ENCODE assay signal across 21 mouse cellular contexts in the genomic region with DNA sequence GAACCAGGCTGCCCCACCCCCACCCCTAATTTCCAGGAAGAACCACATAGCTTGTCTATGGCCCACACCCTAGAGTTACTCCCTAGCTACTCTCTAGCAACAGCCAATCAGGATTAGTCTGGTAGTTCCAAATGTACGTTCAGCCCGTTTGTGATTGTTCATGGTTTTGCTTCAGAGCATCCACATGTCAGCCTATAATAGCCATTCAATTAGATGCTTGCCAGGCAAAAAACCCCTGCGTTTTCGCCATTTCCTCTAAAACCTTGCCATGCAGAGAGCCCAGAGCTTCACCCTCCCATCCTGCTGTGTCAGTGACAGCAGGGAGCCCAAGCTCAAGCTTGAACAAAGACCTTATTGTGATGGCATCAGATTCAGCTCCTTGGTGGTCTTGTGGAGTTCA. TPM values are rescaled to one million over a fixed set of nuclear protein-coding genes. Genes with fewer than 3 reads are reported as not detected.
DNase-seq lines count a peak whose midpoint lies in the region; ATAC-seq and TF ChIP-seq lines count a peak whose summit lies in the region.
"Had no signal": no experiment of that assay in that cellular context is flagged by ENCODE, and none has a peak within 500 bp of the region (broad histone marks: within the 10 kb centered on the region; RNA-seq: fewer than 3 reads in every experiment).

No protein-coding gene starts in this region.

- TF ChIP-seq CTCF in brain, embryonic 14.5 days (IDR thresholded peaks at IDR 0.05; ENCODE audit: borderline replicate concordance, extremely low read depth, insufficient read depth, insufficient read length) = no peak

- no peaks in the 10 kb centered on the region for H3K9me3 ChIP-seq in midbrain, embryonic 11.5 days (ENCODE audit: control insufficient read depth, low read length)
- no peaks in the 10 kb centered on the region for H3K9me3 ChIP-seq in midbrain, embryonic 15.5 days
- H3K9me3 ChIP-seq in hindbrain, embryonic 16.5 days (ENCODE audit: control insufficient read depth, low read length) = no peaks in the 10 kb centered on the region
- H3K9me3 ChIP-seq: heart, embryonic 15.5 days; limb, embryonic 10.5 days; megakaryocyte, embryonic 14.5 days; neural tube, embryonic 13.5 days; stomach, embryonic 15.5 days had no signal

- no peaks in the 10 kb centered on the region for H3K27me3 ChIP-seq in midbrain, embryonic 11.5 days (ENCODE audit: control insufficient read depth, insufficient read depth, low read length)
- H3K27me3 ChIP-seq in midbrain, embryonic 15.5 days (replicated peaks) = no peaks in the 10 kb centered on the region
- no peaks in the 10 kb centered on the region for H3K27me3 ChIP-seq in hindbrain, embryonic 16.5 days (replicated peaks; ENCODE audit: control insufficient read depth, insufficient read depth, low read length)
- H3K27me3 ChIP-seq: heart, embryonic 15.5 days; megakaryocyte, embryonic 14.5 days; neural tube, embryonic 13.5 days; stomach, embryonic 15.5 days had no signal

- no peaks in the 10 kb centered on the region for H3K36me3 ChIP-seq in midbrain, embryonic 11.5 days (ENCODE audit: control insufficient read depth, insufficient read depth, low read length)
- H3K36me3 ChIP-seq in midbrain, embryonic 15.5 days (replicated peaks) = no peaks in the 10 kb centered on the region
- H3K36me3 ChIP-seq in hindbrain, embryonic 16.5 days (ENCODE audit: control insufficient read depth, insufficient read depth, low read length) = no peaks in the 10 kb centered on the region
- H3K36me3 ChIP-seq: heart, embryonic 15.5 days; limb, embryonic 10.5 days; neural tube, embryonic 13.5 days; stomach, embryonic 15.5 days had no signal

- no peak overlapping the region for H3K4me2 ChIP-seq in midbrain, embryonic 11.5 days
- H3K4me2 ChIP-seq in midbrain, embryonic 15.5 days = no peak overlapping the region
- H3K4me2 ChIP-seq in hindbrain, embryonic 16.5 days (ENCODE audit: low read length) = no peak overlapping the region
- H3K4me2 ChIP-seq: heart, embryonic 15.5 days; neural tube, embryonic 13.5 days; stomach, embryonic 15.5 days had no signal

- peak; percentile 88 for DNase-seq in midbrain, embryonic 11.5 days (ENCODE audit: low spot score, missing footprints)
- DNase-seq in brain, embryonic 14.5 days (ENCODE audit: low read depth) = peak; percentile 46
- DNase-seq in retina, embryonic 14.5 days (ENCODE audit: low spot score) = peak; percentile 33
- DNase-seq in gastrocnemius, adult 18-20 months (ENCODE audit: low spot score) = no peak
- no peak for DNase-seq in cerebellum, postnatal 25 days
- DNase-seq in ovary, postnatal 10 days (ENCODE audit: low spot score) = no peak
- DNase-seq: cerebellum, adult 2 months; kidney, adult 9 months; kidney, postnatal 4 days; lung, postnatal 10 days; right cerebral cortex, adult 18-20 months had no signal

- H3K4me1 ChIP-seq in midbrain, embryonic 11.5 days (ENCODE audit: control insufficient read depth, insufficient read depth, low read length) = peaks cover 2% of the 10 kb centered on the region; the same call in 1 of the 2 replicates
- H3K4me1 ChIP-seq in midbrain, embryonic 15.5 days = no peaks in the 10 kb centered on the region
- H3K4me1 ChIP-seq in hindbrain, embryonic 16.5 days (ENCODE audit: control insufficient read depth, insufficient read depth, low read depth, low read length) = no peaks in the 10 kb centered on the region
- H3K4me1 ChIP-seq: megakaryocyte, embryonic 14.5 days; stomach, embryonic 15.5 days had no signal

- no peak overlapping the region for H3K9ac ChIP-seq in midbrain, embryonic 11.5 days (ENCODE audit: low read length)
- no peak overlapping the region for H3K9ac ChIP-seq in midbrain, embryonic 15.5 days
- H3K9ac ChIP-seq in hindbrain, embryonic 16.5 days (ENCODE audit: low read depth, low read length) = no peak overlapping the region
- H3K9ac ChIP-seq: heart, embryonic 15.5 days; liver, embryonic 14.5 days; neural tube, embryonic 13.5 days; stomach, embryonic 15.5 days had no signal

- H3K4me3 ChIP-seq in midbrain, embryonic 11.5 days (ENCODE audit: low read depth, low read length) = no peak overlapping the region
- H3K4me3 ChIP-seq in midbrain, embryonic 15.5 days = no peak overlapping the region
- H3K4me3 ChIP-seq in hindbrain, embryonic 16.5 days (ENCODE audit: low read length) = no peak overlapping the region
- H3K4me3 ChIP-seq: erythroblast, embryonic 14.5 days; heart, embryonic 15.5 days; limb, embryonic 10.5 days; megakaryocyte, embryonic 14.5 days; neural tube, embryonic 13.5 days; stomach, embryonic 15.5 days had no signal

- ATAC-seq in midbrain, embryonic 11.5 days (ENCODE audit: low FRiP score) = peak; percentile 82
- no peak for ATAC-seq in midbrain, embryonic 15.5 days (replicated peaks)
- ATAC-seq in hindbrain, embryonic 16.5 days = 0 out of 2 replicates have a peak, but pooled peaks have one; percentile 48

- H3K27ac ChIP-seq in midbrain, embryonic 11.5 days (ENCODE audit: low read depth, low read length) = no peak overlapping the region
- no peak overlapping the region for H3K27ac ChIP-seq in midbrain, embryonic 15.5 days
- no peak overlapping the region for H3K27ac ChIP-seq in hindbrain, embryonic 16.5 days (ENCODE audit: low read depth, low read length)
- H3K27ac ChIP-seq: heart, embryonic 15.5 days; limb, embryonic 10.5 days; liver, embryonic 14.5 days; neural tube, embryonic 13.5 days; stomach, embryonic 15.5 days had no signal

- 3% methylated on average over 4 of the region's 4 CpGs for WGBS in midbrain, embryonic 11.5 days
- WGBS in midbrain, embryonic 15.5 days = 7% methylated on average over 4 of the region's 4 CpGs
- 10% methylated on average over 4 of the region's 4 CpGs for WGBS in hindbrain, embryonic 16.5 days

- TF ChIP-seq POLR2A in brain, embryonic 14.5 days (IDR thresholded peaks at IDR 0.05; ENCODE audit: borderline replicate concordance, extremely low read depth, insufficient read depth, insufficient read length, poor library complexity, severe bottlenecking) = no peak

RNA-seq across cellular contexts. Expression of gene Naaladl2, which starts 16.2 kb away (rescaled TPM):
- polyA plus RNA-seq in midbrain, embryonic 11.5 days (2014; fragmentation: Nextera tagmentation; extraction: Ambion mirVana) = 0.32 and 0.68 TPM in 2 replicates
- polyA plus RNA-seq in midbrain, embryonic 15.5 days (2015; fragmentation: Nextera tagmentation; extraction: Ambion mirVana) = 0.33 and 0.97 TPM in 2 replicates
- 0.26 and 0.53 TPM in 2 replicates for polyA plus RNA-seq in brain, embryonic 14.5 days (2012; rRNA removed)
- 0.92 and 0.99 TPM in 2 replicates for polyA plus RNA-seq in hindbrain, embryonic 16.5 days (2015; fragmentation: Nextera tagmentation; extraction: Ambion mirVana)
- under 1 TPM; 0.52 to 0.55 TPM for total RNA-seq in gastrocnemius, adult 18-20 months (2021)
- total RNA-seq: granulocyte monocyte progenitor cell, adult 5-6 weeks had no signal
- polyA plus RNA-seq: erythroblast, embryonic 14.5 days had no signal

Comparison
In these comparisons a context has a peak if more than half of its experiments do, and no peak if none do; other contexts are left out.
1. DNase-seq: peak in midbrain, embryonic 11.5 days (single experiment), brain, embryonic 14.5 days (single experiment) and retina, embryonic 14.5 days (single experiment); none in gastrocnemius, adult 18-20 months (single experiment), cerebellum, postnatal 25 days (0 of 2) and ovary, postnatal 10 days (single experiment).